19 mouse cellular contexts compared by ENCODE assay signal in the genomic region with DNA sequence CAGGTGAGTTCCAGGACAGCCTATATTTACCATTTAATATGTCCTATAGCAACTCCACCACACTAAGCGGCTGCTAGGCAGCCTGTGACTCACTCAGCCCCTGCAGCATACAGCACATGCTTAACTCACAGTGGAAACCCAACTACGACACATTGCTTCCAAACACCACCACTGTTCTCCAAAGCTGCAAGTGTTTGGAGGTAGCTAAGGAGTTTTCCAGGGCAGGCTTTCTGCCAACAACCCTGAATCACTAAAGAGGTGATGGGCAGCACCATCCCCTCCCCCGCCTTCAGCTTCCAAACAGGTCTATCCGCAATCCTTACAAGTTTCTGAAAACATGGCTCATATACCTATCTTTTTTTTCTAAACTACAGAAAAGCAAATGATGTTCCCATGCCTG. TPM values are rescaled to one million over a fixed set of nuclear protein-coding genes. Genes with fewer than 3 reads are reported as not detected.
DNase-seq lines count a peak whose midpoint lies in the region; ATAC-seq and TF ChIP-seq lines count a peak whose summit lies in the region.
"Had no signal": no experiment of that assay in that cellular context is flagged by ENCODE, and none has a peak within 500 bp of the region (broad histone marks: within the 10 kb centered on the region; RNA-seq: fewer than 3 reads in every experiment).

No protein-coding gene starts in this region.

- H3K4me3 ChIP-seq in stomach, embryonic 15.5 days (replicated peaks): no peak overlapping the region
- no peak overlapping the region for H3K4me3 ChIP-seq in thymus, adult 2 months (ENCODE audit: control insufficient read depth, insufficient read depth, low read length)
- H3K4me3 ChIP-seq: forebrain, embryonic 13.5 days; gastrocnemius, adult 2 months; heart, embryonic 12.5 days; limb, embryonic 12.5 days; neural tube, embryonic 13.5 days had no signal

- 0 out of 2 replicates have a peak overlapping the region, but pooled peaks have one; percentile 18 for H3K27ac ChIP-seq in stomach, embryonic 15.5 days
- no peak overlapping the region for H3K27ac ChIP-seq in thymus, adult 2 months (ENCODE audit: control insufficient read depth, insufficient read depth, low read length)
- H3K27ac ChIP-seq: forebrain, embryonic 13.5 days; gastrocnemius, adult 2 months; hindbrain, embryonic 14.5 days; limb, embryonic 12.5 days; liver, embryonic 14.5 days; neural tube, embryonic 13.5 days had no signal

- TF ChIP-seq CTCF in thymus, adult 2 months (IDR thresholded peaks at IDR 0.05; ENCODE audit: borderline replicate concordance, control insufficient read depth, extremely low read depth, insufficient read depth, low read length, poor library complexity): no peak

- H3K27me3 ChIP-seq in stomach, embryonic 15.5 days (replicated peaks): no peaks in the 10 kb centered on the region
- no peaks in the 10 kb centered on the region for H3K27me3 ChIP-seq in thymus, adult 2 months (ENCODE audit: control insufficient read depth, insufficient read depth, low read length)
- H3K27me3 ChIP-seq: forebrain, embryonic 13.5 days; heart, embryonic 12.5 days; limb, embryonic 12.5 days; neural tube, embryonic 13.5 days had no signal

- TF ChIP-seq POLR2A in thymus, adult 2 months (IDR thresholded peaks at IDR 0.05; ENCODE audit: control insufficient read depth, extremely low read depth, insufficient read depth, low read length, poor library complexity): no peak

- no peaks in the 10 kb centered on the region for H3K36me3 ChIP-seq in stomach, embryonic 15.5 days
- H3K36me3 ChIP-seq in thymus, adult 2 months (ENCODE audit: control insufficient read depth, insufficient read depth, low read length): no peaks in the 10 kb centered on the region
- H3K36me3 ChIP-seq: heart, embryonic 12.5 days; limb, embryonic 12.5 days; neural tube, embryonic 13.5 days had no signal

- no peak overlapping the region for H3K9ac ChIP-seq in stomach, embryonic 15.5 days
- H3K9ac ChIP-seq: forebrain, embryonic 13.5 days; heart, embryonic 12.5 days; hindbrain, embryonic 14.5 days; limb, embryonic 12.5 days; liver, embryonic 14.5 days; neural tube, embryonic 13.5 days had no signal

- H3K9me3 ChIP-seq in stomach, embryonic 15.5 days: no peaks in the 10 kb centered on the region
- H3K9me3 ChIP-seq: forebrain, embryonic 13.5 days; heart, embryonic 12.5 days; limb, embryonic 12.5 days; neural tube, embryonic 13.5 days had no signal

- no peak overlapping the region for H3K4me2 ChIP-seq in stomach, embryonic 15.5 days
- H3K4me2 ChIP-seq: forebrain, embryonic 13.5 days; heart, embryonic 12.5 days; hindbrain, embryonic 14.5 days; limb, embryonic 12.5 days; midbrain, embryonic 11.5 days; neural tube, embryonic 13.5 days had no signal

- 77% methylated on average over 4 of the region's 4 CpGs for WGBS in stomach, embryonic 15.5 days
- WGBS in thymus, adult 2 months: 95% methylated on average over 4 of the region's 4 CpGs

- ATAC-seq in stomach, embryonic 15.5 days (ENCODE audit: insufficient read depth, low FRiP score, low read depth): no peak
- ATAC-seq: forebrain, embryonic 13.5 days; intestine, postnatal 0 days had no signal

- peak; percentile 51 for DNase-seq in kidney, postnatal 10 days
- DNase-seq in kidney, adult 18-20 months: no peak
- peak; percentile 51 for DNase-seq in lung, postnatal 36 days
- no peak for DNase-seq in lung, postnatal 14 days
- peak; percentile 77 for DNase-seq in NIH3T3 (ENCODE audit: low read depth)
- DNase-seq in thymus, adult 2 months: no peak
- DNase-seq: adrenal gland, postnatal 36 days; cerebellum, adult 9-10 months; gastrocnemius, adult 2 months; lung, postnatal 4 days had no signal

- peaks cover 33% of the 10 kb centered on the region for H3K4me1 ChIP-seq in stomach, embryonic 15.5 days
- H3K4me1 ChIP-seq in thymus, adult 2 months (replicated peaks; ENCODE audit: control insufficient read depth, insufficient read depth, low read length): 0 out of 2 replicates have a peak, but pooled peaks cover 6% of the 10 kb centered on the region

RNA-seq across cellular contexts. Expression of gene Smurf1, which starts 15.8 kb away (rescaled TPM):
- polyA plus RNA-seq in stomach, embryonic 15.5 days (2015; fragmentation: Nextera tagmentation; extraction: Ambion mirVana): 14.3 and 14.4 TPM in 2 replicates
- polyA plus RNA-seq in thymus, adult 2 months (2012; rRNA removed): 33.6 and 34.4 TPM in 2 replicates

Comparison
In these comparisons a context has a peak if more than half of its experiments do, and no peak if none do; other contexts are left out.
1. DNase-seq: peak in kidney, postnatal 10 days (single experiment), lung, postnatal 36 days (single experiment) and NIH3T3 (single experiment); none in kidney, adult 18-20 months (single experiment), lung, postnatal 14 days (single experiment) and thymus, adult 2 months (single experiment).